8 mouse cellular contexts compared by ENCODE assay signal in the genomic region with DNA sequence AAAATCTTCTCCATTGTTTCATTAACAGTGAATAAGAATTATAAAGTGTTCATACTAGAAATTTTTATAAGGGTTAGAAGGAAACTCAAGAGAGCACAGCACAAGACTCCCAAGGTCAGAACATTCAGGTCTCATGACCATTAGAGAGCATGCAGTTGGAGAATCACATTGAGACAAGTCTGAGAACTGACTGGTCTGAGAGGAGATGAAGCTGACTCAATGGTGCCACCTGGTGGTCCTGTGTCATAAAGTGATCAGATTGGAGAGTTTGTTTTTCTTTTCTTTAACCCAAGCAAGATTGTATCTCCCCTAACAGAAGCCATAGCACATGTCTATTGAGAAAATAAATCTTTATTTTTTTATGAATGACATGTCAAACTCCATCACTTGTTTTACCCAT.
DNase-seq lines count a peak whose midpoint lies in the region; ATAC-seq and TF ChIP-seq lines count a peak whose summit lies in the region.

No protein-coding gene starts in this region.

- peak; percentile 15 to 63 for DNase-seq in spleen, postnatal 4 days (ENCODE audit: low spot score in 2 of 2)
- DNase-seq in spleen, adult 12 weeks (ENCODE audit: low spot score), result no peak
- DNase-seq in cerebellum, adult 8-10 months, result peak; percentile 58
- peak; percentile 57 for DNase-seq in kidney, adult 18-20 months
- DNase-seq in left cerebral cortex, postnatal 14 days (ENCODE audit: low spot score in 2 of 2), result peak; percentile 81 to 89

- no peaks in the 10 kb centered on the region for H3K9me3 ChIP-seq in midbrain, embryonic 13.5 days

- H3K9ac ChIP-seq in midbrain, embryonic 13.5 days (replicated peaks), result no peak overlapping the region

- no peak for TF ChIP-seq POLR2A in testis, adult 2 months (IDR thresholded peaks at IDR 0.05; ENCODE audit: control insufficient read depth, low read depth, low read length)

- intact Hi-C loops in left cerebral cortex, postnatal 14 days (cut with DNase I), result no loop called here

- H3K36me3 ChIP-seq in midbrain, embryonic 13.5 days, result no peaks in the 10 kb centered on the region
- no peaks in the 10 kb centered on the region for H3K36me3 ChIP-seq in testis, adult 2 months (ENCODE audit: control insufficient read depth, insufficient read depth, low read length)

- ATAC-seq in frontal cortex, adult (ENCODE audit: low TSS enrichment), result peak; percentile 95
- ATAC-seq in midbrain, embryonic 13.5 days, result peak; percentile 81; the same call in 1 of the 2 replicates

- H3K27me3 ChIP-seq in midbrain, embryonic 13.5 days, result no peaks in the 10 kb centered on the region
- no peaks in the 10 kb centered on the region for H3K27me3 ChIP-seq in testis, adult 2 months (ENCODE audit: control insufficient read depth, insufficient read depth, low read length)

- no peak overlapping the region for H3K27ac ChIP-seq in midbrain, embryonic 13.5 days
- H3K27ac ChIP-seq in testis, adult 2 months (ENCODE audit: control insufficient read depth, insufficient read depth, low read depth, low read length), result no peak overlapping the region

- H3K4me2 ChIP-seq in midbrain, embryonic 13.5 days (replicated peaks), result no peak overlapping the region

- no peaks in the 10 kb centered on the region for H3K4me1 ChIP-seq in midbrain, embryonic 13.5 days (replicated peaks)
- H3K4me1 ChIP-seq in testis, adult 2 months (ENCODE audit: control insufficient read depth, insufficient read depth, low read length), result no peaks in the 10 kb centered on the region

- TF ChIP-seq CTCF in testis, adult 2 months (IDR thresholded peaks at IDR 0.05; ENCODE audit: control insufficient read depth, insufficient read depth, insufficient replicate concordance, low read depth, low read length), result peak; percentile 14; the same call in 1 of the 2 replicates

- no peak overlapping the region for H3K4me3 ChIP-seq in midbrain, embryonic 13.5 days (replicated peaks)
- no peak overlapping the region for H3K4me3 ChIP-seq in testis, adult 2 months (ENCODE audit: control insufficient read depth, low read depth, low read length)
